Mouse (Mus musculus) liver, embryonic 14.5 days (tissue): ENCODE measurements around the gene Irf9.

Experiments used
- CTCF ChIP-seq: IDR thresholded peaks from 2 replicates; pipeline ENCODE4 v1.5.1; 2016; ENCODE audit warnings: antibody characterized with exemption, low read depth, control low read depth
- EP300 ChIP-seq: IDR thresholded peaks from 2 replicates; pipeline ENCODE4 v1.6.1; 2016; ENCODE audit warnings: antibody characterized with exemption, low read depth

DNA sequence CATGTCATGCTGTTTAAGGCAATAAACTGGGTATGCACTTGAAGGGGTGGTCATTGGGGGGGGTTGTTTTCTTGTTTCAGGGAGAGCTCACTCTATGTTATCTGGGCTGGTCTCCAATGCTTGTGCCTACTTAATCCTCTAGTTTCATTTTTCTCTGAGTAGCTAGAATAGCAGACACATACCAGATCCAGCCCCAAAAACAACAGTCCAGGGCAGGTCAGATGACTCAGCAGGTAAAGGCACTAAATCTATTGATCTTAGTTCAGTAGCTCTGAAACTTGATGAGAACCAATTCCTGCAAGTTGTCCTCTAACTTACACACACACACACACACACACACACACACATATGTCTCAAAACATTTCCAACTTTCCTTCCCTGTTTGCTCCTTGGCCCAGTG, 31.6 kb upstream of the Irf9 start:
- TF ChIP-seq EP300 (no peak), CTCF (no peak)
